Mouse (Mus musculus): Measurements from ENCODE around the gene Hsf2bp. TPM values are rescaled to one million over a fixed set of nuclear protein-coding genes. Genes with fewer than 3 reads are reported as not detected.

Hsf2bp gene
- polyA plus RNA-seq, 1 experiment from 2014 or later, result 0.34 TPM

DNA sequence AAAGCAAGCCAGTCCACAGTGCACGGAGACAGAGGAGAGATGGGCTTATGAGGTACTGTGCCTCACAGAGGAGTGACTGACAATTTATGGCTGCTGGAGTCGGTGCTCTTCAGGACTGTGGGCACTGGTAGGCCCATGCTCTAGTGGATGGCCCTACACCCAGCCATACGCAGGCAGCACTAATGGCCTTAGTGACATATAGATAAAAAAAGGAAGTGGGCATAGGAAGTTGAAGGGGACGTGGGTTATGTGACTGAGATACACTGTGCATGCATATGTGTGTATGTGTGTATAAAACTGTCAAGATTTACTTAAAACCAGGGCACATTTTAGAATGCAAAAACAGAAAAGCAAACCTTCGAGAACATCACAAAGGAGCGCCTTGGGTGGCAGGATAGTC, 24.5 kb downstream of the Hsf2bp start:
- Histone ChIP-seq H3K4me2 (no peak overlapping the region), H3K9ac (replicated peaks) (no peak overlapping the region), H3K4me3 (replicated peaks) (no peak overlapping the region), H3K27ac (no peak overlapping the region), H3K27me3 (no peaks in the 10 kb centered on the region), H3K9me3 (no peaks in the 10 kb centered on the region), H3K36me3 (no peaks in the 10 kb centered on the region), H3K4me1 (replicated peaks) (0 out of 2 replicates have a peak, but pooled peaks cover 3% of the 10 kb centered on the region)
- no peak for ATAC-seq (ENCODE audit: insufficient number of reproducible peaks, insufficient read depth, low FRiP score, low TSS enrichment, low read depth)
- 80% methylated on average over 6 of the region's 6 CpGs for WGBS

DNA sequence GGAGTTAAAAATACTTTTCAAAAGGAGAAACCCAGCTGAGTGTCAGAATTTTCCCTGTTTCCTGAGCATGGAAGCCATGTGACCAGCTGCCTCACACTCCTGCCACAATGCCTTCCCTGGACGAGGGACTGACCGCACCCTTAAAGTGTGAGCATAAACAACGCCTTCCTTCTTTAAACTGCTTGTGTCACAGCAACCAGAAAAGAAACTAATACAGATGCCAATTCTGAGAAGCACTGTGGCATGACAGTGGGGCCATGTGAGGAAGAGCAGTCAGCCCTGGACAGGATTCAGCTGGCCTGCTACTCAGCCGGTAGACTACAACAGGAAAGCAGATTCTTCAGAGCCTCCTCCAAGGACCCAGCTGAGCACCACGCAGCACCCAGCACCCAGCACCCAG, 29.3 kb downstream of the Hsf2bp start:
- H3K4me1 ChIP-seq (replicated peaks), result no peaks in the 10 kb centered on the region
- no peak overlapping the region for H3K9ac ChIP-seq (replicated peaks)
- H3K4me3 ChIP-seq (replicated peaks), result no peak overlapping the region
- H3K9me3 ChIP-seq, result no peaks in the 10 kb centered on the region
- WGBS, result 80% methylated on average over 5 of the region's 5 CpGs
- no peaks in the 10 kb centered on the region for H3K36me3 ChIP-seq
- ATAC-seq (ENCODE audit: insufficient number of reproducible peaks, insufficient read depth, low FRiP score, low TSS enrichment, low read depth), result no peak
- H3K4me2 ChIP-seq, result no peak overlapping the region
- no peak overlapping the region for H3K27ac ChIP-seq
- H3K27me3 ChIP-seq, result no peaks in the 10 kb centered on the region

DNA sequence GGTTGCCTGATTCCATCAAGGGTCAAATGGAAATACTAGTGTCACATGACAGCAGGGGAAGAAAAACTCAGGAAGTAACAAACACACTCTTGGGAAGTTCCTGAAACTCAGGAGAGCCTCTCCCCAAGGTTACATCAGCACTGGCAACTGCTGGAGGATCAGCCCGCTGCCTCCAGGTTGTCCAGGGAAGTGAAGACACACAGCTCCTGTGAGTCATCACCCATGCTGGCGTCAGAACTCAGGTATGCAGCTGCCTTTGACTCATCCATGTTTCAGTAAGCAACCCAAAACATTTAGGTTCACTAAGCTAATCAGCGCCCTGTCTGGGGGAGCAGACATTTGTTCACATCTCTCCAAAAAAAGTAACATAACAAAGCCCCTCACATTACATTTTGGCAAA, 32.9 kb downstream of the Hsf2bp start:
- Histone ChIP-seq H3K27ac (no peak overlapping the region), H3K36me3 (no peaks in the 10 kb centered on the region), H3K4me1 (replicated peaks) (no peaks in the 10 kb centered on the region), H3K4me2 (no peak overlapping the region), H3K9me3 (no peaks in the 10 kb centered on the region), H3K9ac (replicated peaks) (no peak overlapping the region), H3K4me3 (replicated peaks) (no peak overlapping the region), H3K27me3 (no peaks in the 10 kb centered on the region)
- no peak for ATAC-seq (ENCODE audit: insufficient number of reproducible peaks, insufficient read depth, low FRiP score, low TSS enrichment, low read depth)
- WGBS, result 88% methylated on average over 3 of the region's 3 CpGs

DNA sequence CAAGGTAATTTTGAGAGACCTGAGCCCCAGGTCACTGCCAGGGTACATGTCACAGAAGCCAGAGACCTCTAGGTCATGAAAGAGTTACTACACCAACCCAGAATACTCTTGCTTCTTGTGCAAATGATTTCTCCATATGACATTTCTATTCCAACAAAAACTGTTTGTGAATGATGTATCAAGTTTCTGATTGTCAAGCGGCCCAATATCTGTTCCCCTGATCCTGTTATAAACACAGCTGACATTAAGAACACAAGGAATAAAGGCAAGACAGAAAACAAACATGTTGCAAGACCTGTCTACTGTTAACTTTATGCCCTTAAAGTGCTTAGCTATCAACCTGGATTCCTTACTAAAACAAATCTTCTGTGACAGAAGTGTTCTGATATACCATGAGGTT, 37.8 kb downstream of the Hsf2bp start:
- WGBS, result 84% methylated on average over 1 of the region's 1 CpGs
- no peak for ATAC-seq (ENCODE audit: insufficient number of reproducible peaks, insufficient read depth, low FRiP score, low TSS enrichment, low read depth)
- H3K4me2 ChIP-seq, result no peak overlapping the region

DNA sequence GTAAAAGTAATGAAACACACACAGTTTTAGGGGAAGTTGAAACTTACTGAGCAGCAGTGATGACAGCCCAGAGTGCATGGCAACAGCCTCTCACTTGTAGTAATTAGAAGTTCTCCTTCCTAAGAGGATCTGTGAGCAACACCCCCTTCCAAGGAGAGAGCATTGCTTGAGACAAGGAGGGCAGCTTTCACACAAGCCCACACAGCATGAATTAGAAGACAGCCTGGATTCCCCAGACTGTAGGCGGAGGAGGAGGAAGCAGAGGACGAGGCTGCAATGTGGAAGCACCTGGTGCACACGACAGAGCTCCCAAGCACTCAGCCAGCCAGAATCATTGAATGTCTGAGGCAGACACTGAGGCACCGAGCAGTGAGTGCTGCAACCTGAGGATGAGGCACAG, 39.8 kb downstream of the Hsf2bp start:
- WGBS, result 74% methylated on average over 4 of the region's 4 CpGs
- no peak overlapping the region for H3K27ac ChIP-seq
- H3K36me3 ChIP-seq, result no peaks in the 10 kb centered on the region
- no peak overlapping the region for H3K9ac ChIP-seq (replicated peaks)
- no peak overlapping the region for H3K4me2 ChIP-seq
- no peaks in the 10 kb centered on the region for H3K4me1 ChIP-seq (replicated peaks)
- ATAC-seq (ENCODE audit: insufficient number of reproducible peaks, insufficient read depth, low FRiP score, low TSS enrichment, low read depth), result no peak
- H3K9me3 ChIP-seq, result no peaks in the 10 kb centered on the region
- no peak overlapping the region for H3K4me3 ChIP-seq (replicated peaks)
- no peaks in the 10 kb centered on the region for H3K27me3 ChIP-seq

More for the DNA sequence above, 37.8 kb downstream of the Hsf2bp start:
- Histone ChIP-seq H3K27me3 (no peaks in the 10 kb centered on the region), H3K27ac (no peak overlapping the region), H3K9me3 (no peaks in the 10 kb centered on the region), H3K36me3 (no peaks in the 10 kb centered on the region), H3K4me1 (replicated peaks) (no peaks in the 10 kb centered on the region), H3K9ac (replicated peaks) (no peak overlapping the region), H3K4me3 (replicated peaks) (no peak overlapping the region)

DNA sequence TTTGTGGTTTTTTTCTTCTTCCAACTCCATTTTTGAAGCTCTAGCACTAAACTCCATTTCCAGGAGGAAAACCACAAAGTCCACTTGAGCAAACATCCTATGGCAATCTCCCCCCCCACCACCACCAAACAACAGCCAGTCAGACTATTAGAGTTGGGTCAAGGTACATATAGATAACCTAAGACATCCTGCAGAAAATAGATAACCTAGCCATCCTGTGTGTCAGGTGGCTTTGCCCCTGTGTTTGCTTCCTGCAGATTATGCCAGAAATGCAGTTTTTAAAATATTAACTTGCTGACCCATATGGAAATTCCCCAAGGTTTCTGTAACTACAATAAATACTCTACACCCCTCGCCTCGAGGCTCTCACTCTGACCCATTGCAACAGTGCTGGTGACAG, 40.4 kb downstream of the Hsf2bp start:
- Histone ChIP-seq H3K4me2 (no peak overlapping the region), H3K27me3 (no peaks in the 10 kb centered on the region), H3K9me3 (no peaks in the 10 kb centered on the region), H3K36me3 (no peaks in the 10 kb centered on the region), H3K27ac (no peak overlapping the region), H3K4me1 (replicated peaks) (no peaks in the 10 kb centered on the region), H3K4me3 (replicated peaks) (no peak overlapping the region), H3K9ac (replicated peaks) (no peak overlapping the region)
- 61% methylated on average over 2 of the region's 2 CpGs for WGBS
- ATAC-seq (ENCODE audit: insufficient number of reproducible peaks, insufficient read depth, low FRiP score, low TSS enrichment, low read depth), result no peak

DNA sequence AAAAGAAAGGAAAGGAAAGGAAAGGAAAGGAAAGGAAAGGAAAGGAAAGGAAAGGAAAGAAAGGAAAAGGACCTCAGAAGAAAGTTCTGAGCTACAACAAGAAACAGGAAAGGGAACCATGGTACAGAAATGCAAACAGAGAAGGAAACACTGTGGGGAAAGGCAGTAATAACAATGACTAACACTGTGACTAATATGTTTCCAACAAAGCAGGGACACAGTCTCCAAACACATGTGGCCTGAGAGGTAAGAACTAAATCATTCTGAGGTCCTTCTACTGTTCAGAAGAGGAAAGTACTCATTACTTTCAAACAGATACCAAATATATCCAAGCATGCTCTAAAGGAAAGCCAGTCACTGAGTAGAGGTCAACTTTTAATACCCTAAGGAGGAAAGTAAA, 42.0 kb downstream of the Hsf2bp start:
- Histone ChIP-seq H3K9me3 (no peaks in the 10 kb centered on the region), H3K9ac (replicated peaks) (no peak overlapping the region), H3K4me3 (replicated peaks) (no peak overlapping the region), H3K27me3 (no peaks in the 10 kb centered on the region), H3K36me3 (no peaks in the 10 kb centered on the region), H3K4me1 (replicated peaks) (no peaks in the 10 kb centered on the region), H3K27ac (no peak overlapping the region), H3K4me2 (no peak overlapping the region)
- no peak for ATAC-seq (ENCODE audit: insufficient number of reproducible peaks, insufficient read depth, low FRiP score, low TSS enrichment, low read depth)

DNA sequence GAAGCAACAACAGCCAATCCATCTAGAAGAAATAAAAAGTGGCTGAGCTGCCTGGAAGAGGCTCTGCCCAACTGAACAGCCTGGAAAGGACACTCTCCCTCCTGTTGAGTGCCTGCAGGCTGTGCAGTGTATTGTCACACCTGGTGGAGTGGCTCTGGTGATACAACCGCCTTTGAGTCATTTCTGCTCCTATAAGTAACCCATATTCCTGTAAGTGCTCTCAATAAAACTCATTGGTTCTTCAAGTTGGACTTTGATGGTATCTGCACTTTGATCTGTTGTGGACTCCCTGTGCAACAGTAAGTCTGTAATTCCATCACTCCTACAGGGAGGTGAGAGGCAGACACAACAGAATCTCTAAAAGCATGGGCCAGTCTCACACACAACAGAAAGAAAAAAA, 42.8 kb downstream of the Hsf2bp start:
- Histone ChIP-seq H3K4me3 (replicated peaks) (no peak overlapping the region), H3K36me3 (no peaks in the 10 kb centered on the region), H3K27me3 (no peaks in the 10 kb centered on the region), H3K27ac (no peak overlapping the region), H3K9ac (replicated peaks) (no peak overlapping the region), H3K4me1 (replicated peaks) (no peaks in the 10 kb centered on the region), H3K9me3 (no peaks in the 10 kb centered on the region), H3K4me2 (no peak overlapping the region)
- no peak for ATAC-seq (ENCODE audit: insufficient number of reproducible peaks, insufficient read depth, low FRiP score, low TSS enrichment, low read depth)
- 74% methylated on average over 1 of the region's 1 CpGs for WGBS

DNA sequence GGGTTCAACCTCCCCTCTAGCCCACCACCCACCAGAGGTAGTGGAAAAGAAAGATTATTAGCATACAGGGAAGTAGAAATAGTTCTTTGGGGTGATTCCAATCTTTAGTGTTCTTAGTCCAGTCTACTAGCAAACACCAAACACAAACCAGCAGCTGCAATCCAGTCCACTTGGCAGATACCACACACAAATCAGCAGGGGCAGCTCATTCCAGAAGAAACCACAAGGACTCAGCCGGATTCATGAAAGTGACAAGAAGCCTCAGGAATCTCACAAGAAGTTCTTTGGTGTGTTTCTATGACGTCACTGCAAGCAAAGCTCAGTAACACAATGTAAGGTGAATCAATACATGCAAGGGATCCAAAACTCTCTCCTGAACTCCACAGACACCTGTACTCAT, 44.1 kb downstream of the Hsf2bp start:
- no peaks in the 10 kb centered on the region for H3K4me1 ChIP-seq (replicated peaks)
- ATAC-seq (ENCODE audit: insufficient number of reproducible peaks, insufficient read depth, low FRiP score, low TSS enrichment, low read depth), result no peak
- 66% methylated on average over 2 of the region's 2 CpGs for WGBS
- H3K9me3 ChIP-seq, result no peaks in the 10 kb centered on the region
- H3K27me3 ChIP-seq, result no peaks in the 10 kb centered on the region
- H3K4me3 ChIP-seq (replicated peaks), result no peak overlapping the region
- H3K36me3 ChIP-seq, result no peaks in the 10 kb centered on the region
- H3K27ac ChIP-seq, result no peak overlapping the region
- no peak overlapping the region for H3K9ac ChIP-seq (replicated peaks)
- H3K4me2 ChIP-seq, result no peak overlapping the region

DNA sequence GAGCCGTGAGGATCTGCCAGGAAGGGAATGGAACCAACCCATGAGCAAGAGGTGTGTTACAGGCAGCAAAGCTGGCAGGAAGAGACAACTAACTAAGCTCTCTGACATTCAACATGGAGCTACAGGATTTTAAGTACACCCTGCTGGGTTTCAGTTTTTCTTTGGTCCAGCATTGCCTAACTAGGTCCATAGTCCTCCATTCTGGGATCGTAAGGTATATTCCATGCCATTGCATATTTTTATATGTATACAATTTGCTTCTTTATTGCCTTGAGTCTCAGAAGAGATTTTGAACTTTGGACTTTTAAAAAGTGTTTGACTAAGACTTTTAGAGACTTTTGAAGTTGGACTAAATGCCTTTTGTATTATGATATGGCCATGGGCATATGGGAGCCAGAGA, 47.1 kb downstream of the Hsf2bp start:
- H3K27me3 ChIP-seq, result no peaks in the 10 kb centered on the region
- no peak overlapping the region for H3K4me3 ChIP-seq (replicated peaks)
- H3K4me1 ChIP-seq (replicated peaks), result no peaks in the 10 kb centered on the region
- H3K27ac ChIP-seq, result no peak overlapping the region
- H3K36me3 ChIP-seq, result no peaks in the 10 kb centered on the region
- ATAC-seq (ENCODE audit: insufficient number of reproducible peaks, insufficient read depth, low FRiP score, low TSS enrichment, low read depth), result no peak
- H3K9me3 ChIP-seq, result no peaks in the 10 kb centered on the region
- no peak overlapping the region for H3K4me2 ChIP-seq
- 74% methylated on average over 2 of the region's 2 CpGs for WGBS
- no peak overlapping the region for H3K9ac ChIP-seq (replicated peaks)

DNA sequence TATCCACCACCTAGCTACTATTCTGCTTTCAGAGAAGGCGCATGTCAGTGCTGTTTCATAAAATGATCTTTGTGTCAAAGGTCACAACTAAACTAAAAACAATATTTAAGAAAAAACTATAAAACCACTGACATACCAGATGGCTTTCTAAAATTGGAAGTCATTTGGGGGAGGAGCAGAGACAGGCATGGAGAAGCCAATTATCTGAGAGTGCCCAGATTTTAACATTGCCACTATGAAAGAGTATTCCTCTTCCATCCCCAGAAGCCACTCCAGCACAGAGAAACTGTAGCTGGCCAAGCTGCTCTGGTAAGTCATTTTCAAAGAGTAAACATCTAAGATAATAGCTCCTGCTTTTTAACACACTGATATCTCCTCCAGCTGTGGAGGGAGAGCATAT, 49.2 kb downstream of the Hsf2bp start:
- Histone ChIP-seq H3K4me2 (no peak overlapping the region), H3K4me3 (replicated peaks) (no peak overlapping the region), H3K27me3 (no peaks in the 10 kb centered on the region), H3K9ac (replicated peaks) (no peak overlapping the region), H3K9me3 (no peaks in the 10 kb centered on the region), H3K36me3 (no peaks in the 10 kb centered on the region), H3K27ac (no peak overlapping the region), H3K4me1 (replicated peaks) (no peaks in the 10 kb centered on the region)
- WGBS, result 91% methylated on average over 1 of the region's 1 CpGs
- ATAC-seq (ENCODE audit: insufficient number of reproducible peaks, insufficient read depth, low FRiP score, low TSS enrichment, low read depth), result no peak

DNA sequence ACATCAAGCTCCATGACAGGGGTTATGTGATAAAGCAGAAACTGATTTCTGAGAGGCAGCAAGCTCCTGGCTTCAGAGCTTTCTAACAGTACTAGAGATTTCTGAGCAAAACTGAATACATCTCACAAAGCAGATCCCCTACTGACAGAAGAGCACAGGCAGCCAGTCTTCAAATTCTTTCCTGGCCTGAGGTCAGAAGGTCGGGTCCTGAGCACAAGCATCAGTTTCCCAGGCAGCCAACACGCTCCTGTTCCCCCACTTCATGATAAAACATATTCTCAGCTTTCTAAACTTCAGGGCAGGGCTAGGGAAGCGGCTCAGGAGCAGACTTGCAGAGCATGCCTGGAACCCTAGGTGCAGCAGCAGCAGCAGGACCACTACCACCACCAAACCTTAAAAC, 52.7 kb downstream of the Hsf2bp start:
- WGBS, result 39% methylated on average over 3 of the region's 3 CpGs
- H3K4me1 ChIP-seq (replicated peaks), result no peaks in the 10 kb centered on the region
- H3K9me3 ChIP-seq, result no peaks in the 10 kb centered on the region
- no peaks in the 10 kb centered on the region for H3K36me3 ChIP-seq
- H3K4me2 ChIP-seq, result no peak overlapping the region
- no peak for ATAC-seq (ENCODE audit: insufficient number of reproducible peaks, insufficient read depth, low FRiP score, low TSS enrichment, low read depth)
- no peaks in the 10 kb centered on the region for H3K27me3 ChIP-seq
- H3K4me3 ChIP-seq (replicated peaks), result no peak overlapping the region
- H3K9ac ChIP-seq (replicated peaks), result no peak overlapping the region
- no peak overlapping the region for H3K27ac ChIP-seq

Measured in limb, embryonic 12.5 days (tissue).